ENCODE assay signal across 16 mouse cellular contexts in the genomic region with DNA sequence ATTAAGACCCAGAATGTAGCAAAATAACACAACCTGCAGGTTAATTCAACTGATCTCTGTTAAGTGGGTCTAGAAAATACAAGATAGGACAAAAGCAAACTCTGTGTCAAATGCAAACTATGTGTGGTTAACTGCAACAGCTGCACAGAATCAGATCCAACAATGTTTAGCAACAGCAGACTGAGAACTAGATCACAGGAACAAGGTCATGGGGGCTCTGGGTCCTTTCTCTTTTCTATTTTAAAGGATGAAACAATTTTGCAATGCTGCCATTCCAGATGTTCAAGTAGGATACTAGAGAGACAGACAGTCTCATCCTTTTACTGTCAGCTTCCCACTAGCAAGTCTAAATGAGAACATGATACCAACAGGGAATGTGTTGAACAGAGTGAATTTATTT.
"Had no signal": no experiment of that assay in that cellular context is flagged by ENCODE, and none has a peak within 500 bp of the region (broad histone marks: within the 10 kb centered on the region; RNA-seq: fewer than 3 reads in every experiment).

No protein-coding gene starts in this region.

- H3K4me3 ChIP-seq: liver, embryonic 13.5 days; liver, embryonic 15.5 days; lung, embryonic 15.5 days; midbrain, embryonic 10.5 days; midbrain, embryonic 12.5 days; neural tube, embryonic 12.5 days; stomach, embryonic 15.5 days had no signal

- H3K4me1 ChIP-seq: liver, embryonic 13.5 days; liver, embryonic 15.5 days; midbrain, embryonic 10.5 days; midbrain, embryonic 12.5 days; neural tube, embryonic 12.5 days; stomach, embryonic 15.5 days had no signal

- DNase-seq: liver, embryonic 13.5 days; liver, postnatal 0 days; midbrain, embryonic 14.5 days; right cerebral cortex, postnatal 14 days; thymus, adult 2 months; thymus, postnatal 25 days; thymus, postnatal 4 days had no signal

- H3K27me3 ChIP-seq: liver, embryonic 13.5 days; liver, embryonic 15.5 days; lung, embryonic 15.5 days; midbrain, embryonic 12.5 days; neural tube, embryonic 12.5 days; stomach, embryonic 15.5 days had no signal

- H3K36me3 ChIP-seq: liver, embryonic 13.5 days; liver, embryonic 15.5 days; neural tube, embryonic 12.5 days; stomach, embryonic 15.5 days had no signal

- H3K9me3 ChIP-seq: liver, embryonic 13.5 days; liver, embryonic 15.5 days; lung, embryonic 15.5 days; midbrain, embryonic 10.5 days; midbrain, embryonic 12.5 days; neural tube, embryonic 12.5 days; stomach, embryonic 15.5 days had no signal

- H3K27ac ChIP-seq: liver, embryonic 13.5 days; liver, embryonic 15.5 days; lung, embryonic 15.5 days; midbrain, embryonic 10.5 days; midbrain, embryonic 12.5 days; neural tube, embryonic 12.5 days; stomach, embryonic 15.5 days; stomach, postnatal 0 days had no signal

- H3K4me2 ChIP-seq: liver, embryonic 11.5 days; liver, embryonic 13.5 days; liver, embryonic 15.5 days; lung, embryonic 15.5 days; midbrain, embryonic 12.5 days; neural tube, embryonic 12.5 days; stomach, embryonic 15.5 days had no signal

- H3K9ac ChIP-seq: liver, embryonic 13.5 days; liver, embryonic 15.5 days; liver, postnatal 0 days; lung, embryonic 15.5 days; midbrain, embryonic 12.5 days; neural tube, embryonic 12.5 days; stomach, embryonic 15.5 days had no signal

- ATAC-seq: liver, postnatal 0 days; midbrain, embryonic 16.5 days had no signal
